Mouse (Mus musculus) fibroblast of lung, adult 2 months (primary cell): ENCODE data around the gene Lrrc74a.

ENCODE experiments used
- DNase-seq: peaks from one replicate; pipeline ENCODE4 v3.0.0-alpha.2; 2011; ENCODE audit warnings: low read depth

Gene Lrrc74a

GRCm38 (mm10) chr12:86734319-86734810 is at the start of gene Lrrc74a:
TSS of gene Lrrc74a (plus strand) at chr12:86734369.
- DNase-seq = no peak

- no peak for DNase-seq
Observed at GRCm38 (mm10) chr12:86685275-86685674, 48.9 kb upstream of the Lrrc74a start.

- no peak for DNase-seq
Observed at GRCm38 (mm10) chr12:86686551-86687330, 47.4 kb upstream of the Lrrc74a start.

GRCm38 (mm10) chr12:86687445-86687955 is 46.7 kb upstream of the Lrrc74a start:
- DNase-seq = no peak

GRCm38 (mm10) chr12:86687971-86688573 is 46.1 kb upstream of the Lrrc74a start:
- no peak for DNase-seq

GRCm38 (mm10) chr12:86688917-86689316 is 45.3 kb upstream of the Lrrc74a start:
- DNase-seq = no peak

- no peak for DNase-seq
Observed at GRCm38 (mm10) chr12:86690700-86691485, 43.3 kb upstream of the Lrrc74a start.

- DNase-seq = no peak
Observed at GRCm38 (mm10) chr12:86692471-86693356, 41.5 kb upstream of the Lrrc74a start.

GRCm38 (mm10) chr12:86693389-86693788 is 40.8 kb upstream of the Lrrc74a start:
- no peak for DNase-seq

GRCm38 (mm10) chr12:86694441-86694840 is 39.7 kb upstream of the Lrrc74a start:
- peak; percentile 8 for DNase-seq

- no peak for DNase-seq
Observed at GRCm38 (mm10) chr12:86697996-86698395, 36.2 kb upstream of the Lrrc74a start.

GRCm38 (mm10) chr12:86698537-86698936 is 35.6 kb upstream of the Lrrc74a start:
- DNase-seq = no peak

GRCm38 (mm10) chr12:86699965-86700926 is 33.9 kb upstream of the Lrrc74a start:
- DNase-seq = no peak

- DNase-seq = no peak
Observed at GRCm38 (mm10) chr12:86700927-86701310, 33.2 kb upstream of the Lrrc74a start.

- DNase-seq = no peak
Observed at GRCm38 (mm10) chr12:86701491-86701890, 32.7 kb upstream of the Lrrc74a start.

GRCm38 (mm10) chr12:86702690-86703089 is 31.5 kb upstream of the Lrrc74a start:
- no peak for DNase-seq

GRCm38 (mm10) chr12:86705843-86706242 is 28.3 kb upstream of the Lrrc74a start:
- DNase-seq = no peak

GRCm38 (mm10) chr12:86714026-86714425 is 20.1 kb upstream of the Lrrc74a start:
- DNase-seq = no peak

GRCm38 (mm10) chr12:86715401-86715800 is 18.8 kb upstream of the Lrrc74a start:
- DNase-seq = no peak

- no peak for DNase-seq
Observed at GRCm38 (mm10) chr12:86716962-86717361, 17.2 kb upstream of the Lrrc74a start.
